Mouse (Mus musculus): ENCODE measurements around the gene Borcs5.

DNA sequence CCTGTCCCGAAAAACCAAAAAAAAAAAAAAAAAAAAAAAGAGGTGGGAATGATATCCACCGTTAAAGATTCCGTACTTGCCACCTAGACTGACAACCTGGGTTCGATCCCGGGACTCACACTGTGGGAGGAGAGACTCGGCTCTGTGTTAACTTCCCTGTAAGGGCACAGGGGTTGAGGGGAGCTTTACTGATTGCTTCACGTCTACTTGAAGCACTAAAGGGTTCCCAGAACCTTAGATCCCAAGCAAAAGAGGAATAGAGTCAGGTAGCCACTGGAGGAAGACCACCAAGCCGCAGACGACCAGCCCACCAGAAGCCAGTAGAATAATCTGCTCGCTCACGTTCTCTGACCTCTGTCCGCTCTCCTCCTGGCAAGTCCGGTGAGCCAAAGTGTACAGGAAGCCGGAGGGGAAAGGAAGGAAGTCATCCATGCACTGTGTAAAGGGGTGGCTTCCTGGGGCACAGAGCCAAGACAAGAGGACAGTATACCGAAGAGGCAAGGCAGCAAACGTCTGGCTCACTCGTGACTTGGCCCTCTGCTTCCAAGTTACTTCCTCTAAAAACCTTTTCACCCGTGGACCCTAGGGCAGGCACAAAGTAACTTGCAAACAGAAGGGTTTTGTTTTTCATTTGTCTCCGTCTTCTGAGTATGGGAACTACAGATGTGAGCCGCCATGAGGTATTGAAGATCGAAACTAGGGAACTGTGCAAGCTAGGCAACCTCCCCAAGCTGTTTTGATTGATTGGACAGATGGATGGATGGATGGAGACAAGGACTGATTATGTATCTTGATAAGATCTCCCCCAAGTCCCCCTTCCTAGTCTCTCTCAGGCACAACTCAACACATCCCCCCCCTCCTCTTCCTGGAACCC, 44.5 kb upstream of the Borcs5 start:
- no peak for TF ChIP-seq GATA1 (IDR thresholded peaks at IDR 0.05; ENCODE audit: low read length)
- TF ChIP-seq TAL1 (IDR thresholded peaks at IDR 0.05; ENCODE audit: low read length) = no peak

All from erythroblast, embryonic 14.5 days (primary cell).